Mouse (Mus musculus) erythroblast, adult 5-6 weeks (primary cell): ENCODE measurements around the gene Olfr691. TPM values are rescaled to one million over a fixed set of nuclear protein-coding genes. Genes with fewer than 3 reads are reported as not detected.
"Not testable (repeated sequence)": the region's sequence is repeated elsewhere in the genome, so short reads cannot be mapped to it uniquely, and the experiment has no call there.

Experiments used
- ATAC-seq: replicated peaks from 2 replicates; pipeline ENCODE4 v1.8.0; 2016; ENCODE audit warnings: moderate number of reproducible peaks, mild to moderate bottlenecking, moderate TSS enrichment, inconsistent platforms; ENCODE audit not compliant: poor library complexity, low FRiP score, severe bottlenecking
- total RNA-seq, 2 experiments: library from RNA; stranded (forward) in 1 of 2; stranded (reverse) in 1 of 2; fragments of 150-400 nt in 1 of 2; fragments of 200-764, 138-1000 nt in 1 of 2; gene quantifications; 2 replicates each; pipeline versions ENCODE4 v1.2.3 to v1.2.4; 2015 to 2017; ENCODE audit warnings: low replicate concordance in 2 of 2

Gene Olfr691
- total RNA-seq (2015; ENCODE audit: low replicate concordance) (not detected in 2 replicates), total RNA-seq (2017; ENCODE audit: low replicate concordance) (not detected in 2 replicates)

DNA sequence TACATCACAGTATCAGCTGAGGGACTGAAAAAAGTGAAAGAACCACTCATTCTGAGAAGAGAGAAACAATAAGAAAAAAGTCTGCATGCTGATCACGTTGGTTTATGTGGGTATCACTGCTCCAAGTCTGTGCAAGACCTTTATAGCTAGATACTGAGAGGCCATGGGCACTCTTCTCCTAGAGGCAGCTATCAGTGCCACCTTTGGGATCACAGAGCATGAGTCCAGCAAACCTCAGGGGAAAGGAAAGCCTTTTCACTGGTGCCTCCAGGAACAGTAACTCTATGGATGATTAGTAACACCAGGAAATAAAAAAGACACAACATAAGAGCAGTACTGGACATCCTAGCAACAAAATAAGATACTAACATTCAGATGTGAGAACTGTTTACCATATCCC, at the start of gene Olfr691:
TSS of gene Olfr691 (minus strand) at position 101 of the 400 bp plus-strand sequence.
- no peak for ATAC-seq

- no peak for ATAC-seq
Measured at GRCm38 (mm10) chr7:105390236-105390635, 48.2 kb upstream of the Olfr691 start.

GRCm38 (mm10) chr7:105387696-105388095, 45.6 kb upstream of the Olfr691 start:
- no peak for ATAC-seq

- no peak for ATAC-seq
Measured at GRCm38 (mm10) chr7:105380329-105380728, 38.3 kb upstream of the Olfr691 start.

DNA sequence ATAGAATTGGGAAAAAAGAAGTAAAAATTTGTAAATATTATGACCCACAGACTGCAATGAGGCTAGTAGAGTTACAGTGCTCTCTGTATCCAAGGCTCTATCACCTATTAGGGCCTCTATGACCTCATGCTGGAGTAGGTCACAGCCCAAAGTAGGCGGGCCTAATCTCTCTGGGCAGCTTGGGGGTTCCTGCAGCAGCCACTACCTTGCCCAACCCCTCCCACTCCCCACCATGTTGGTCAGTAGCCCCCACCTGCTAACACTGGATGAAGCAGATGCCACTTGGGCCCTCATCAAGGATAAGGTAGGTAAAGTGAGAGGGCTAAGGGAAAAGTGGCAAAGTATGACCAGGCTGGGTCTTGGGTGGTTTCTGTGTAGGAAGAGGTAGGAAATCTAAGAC, 32.8 kb upstream of the Olfr691 start, which contains the start of gene Gm5901:
TSS of gene Gm5901 (plus strand) at position 173 of the 400 bp plus-strand sequence.
- ATAC-seq = no peak

GRCm38 (mm10) chr7:105373976-105374375, 31.9 kb upstream of the Olfr691 start:
- no peak for ATAC-seq

DNA sequence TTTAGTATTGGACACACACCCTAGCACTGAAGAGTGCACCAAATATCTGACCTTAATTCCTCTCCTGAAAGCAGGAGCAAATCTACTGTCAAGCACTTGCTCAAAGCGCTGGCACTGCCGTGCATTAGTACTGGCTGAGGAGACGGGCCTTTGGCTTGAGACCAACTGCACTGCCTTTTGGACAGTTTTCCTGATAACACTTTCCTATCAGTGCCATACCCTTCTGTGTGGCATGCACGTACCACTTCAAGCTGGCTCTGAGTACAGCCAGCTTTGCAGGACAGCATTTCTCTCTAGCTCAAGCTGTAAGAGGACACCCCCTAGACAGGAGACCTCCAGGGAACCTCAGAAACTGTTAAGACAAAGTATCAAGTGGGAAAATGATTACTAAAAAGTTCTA, 31.4 kb upstream of the Olfr691 start:
- no peak for ATAC-seq

DNA sequence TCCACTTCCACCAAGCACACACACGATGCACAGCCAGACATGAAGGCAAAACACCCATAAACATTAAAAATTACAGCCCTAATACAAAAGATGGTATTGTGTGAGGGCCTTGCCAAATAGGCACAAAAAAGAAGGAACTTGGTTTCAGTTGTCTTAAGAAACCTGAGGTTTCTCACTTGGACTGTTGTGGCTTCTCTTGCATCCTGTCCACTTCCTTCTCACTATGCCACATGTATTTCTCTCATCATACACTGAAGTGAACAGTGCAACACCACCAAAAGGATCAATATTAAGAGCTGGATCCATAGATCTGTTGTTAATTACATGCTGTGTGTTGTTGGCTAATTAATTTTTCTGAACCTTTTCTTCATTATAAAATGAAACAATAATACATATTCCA, 30.8 kb upstream of the Olfr691 start:
- no peak for ATAC-seq

GRCm38 (mm10) chr7:105368521-105368920, 26.5 kb upstream of the Olfr691 start:
- ATAC-seq = no peak

GRCm38 (mm10) chr7:105367930-105368329, 25.9 kb upstream of the Olfr691 start, which contains the start of gene Olfr692:
Olfr692 (plus strand) TSS chr7:105368230.
- no peak for ATAC-seq

DNA sequence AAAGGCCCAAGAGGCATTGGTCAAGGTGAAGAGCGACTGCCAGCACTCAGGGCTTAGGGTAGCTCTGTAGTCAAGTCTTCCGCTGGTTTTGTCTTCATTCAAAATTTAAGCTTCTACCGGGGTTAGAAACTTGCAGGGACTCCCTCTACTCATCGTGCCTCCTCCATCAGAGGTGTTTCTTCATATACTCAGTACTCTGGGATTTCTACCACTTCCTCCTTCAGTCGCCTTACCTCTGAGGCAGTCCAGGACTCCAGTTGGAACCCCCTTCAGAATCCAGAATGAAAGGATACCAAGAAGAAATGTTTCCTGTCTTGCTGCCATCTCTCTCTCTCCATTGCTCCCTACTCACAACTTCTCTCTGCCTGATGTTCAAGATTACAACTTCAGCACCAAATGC, 25.2 kb upstream of the Olfr691 start:
- ATAC-seq = no peak

DNA sequence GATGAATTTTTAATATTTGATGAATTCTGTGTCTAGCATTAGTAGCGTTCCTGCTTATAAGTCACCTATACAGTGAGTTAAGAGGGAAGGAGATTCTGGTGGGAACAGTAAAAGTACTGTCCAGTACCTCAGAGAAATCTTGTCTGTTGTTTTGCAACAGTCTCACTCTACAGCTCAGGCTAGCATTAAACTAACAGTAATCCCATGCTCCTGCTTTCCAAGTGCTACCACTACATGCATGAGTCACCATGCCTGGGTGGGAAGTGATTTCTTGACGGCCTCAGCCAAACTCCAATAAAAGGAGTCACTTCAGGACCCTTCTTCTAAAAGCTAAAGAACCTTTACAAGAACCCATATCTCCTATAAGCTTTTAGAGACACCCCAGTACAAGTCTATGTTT, 19.6 kb upstream of the Olfr691 start:
- ATAC-seq = no peak

DNA sequence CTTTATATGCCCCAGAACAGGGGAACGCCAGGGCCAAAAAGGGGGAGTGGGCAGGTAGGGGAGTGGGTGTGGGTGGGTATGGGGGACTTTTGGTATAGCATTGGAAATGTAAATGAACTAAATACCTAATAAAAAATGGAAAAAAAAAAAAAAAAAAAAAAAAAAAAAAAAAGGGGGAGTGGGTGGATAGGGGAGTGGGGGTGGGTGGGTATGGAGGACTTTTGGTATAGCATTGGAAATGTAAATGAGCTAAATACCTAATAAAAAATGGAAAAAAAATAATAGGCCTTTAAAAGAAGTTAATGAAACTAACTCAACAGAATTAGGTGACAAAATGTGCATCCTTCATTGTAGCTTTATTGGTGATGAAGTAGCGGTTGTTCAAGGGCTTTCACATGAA, 14.4 kb upstream of the Olfr691 start:
- not testable (repeated sequence) for ATAC-seq

DNA sequence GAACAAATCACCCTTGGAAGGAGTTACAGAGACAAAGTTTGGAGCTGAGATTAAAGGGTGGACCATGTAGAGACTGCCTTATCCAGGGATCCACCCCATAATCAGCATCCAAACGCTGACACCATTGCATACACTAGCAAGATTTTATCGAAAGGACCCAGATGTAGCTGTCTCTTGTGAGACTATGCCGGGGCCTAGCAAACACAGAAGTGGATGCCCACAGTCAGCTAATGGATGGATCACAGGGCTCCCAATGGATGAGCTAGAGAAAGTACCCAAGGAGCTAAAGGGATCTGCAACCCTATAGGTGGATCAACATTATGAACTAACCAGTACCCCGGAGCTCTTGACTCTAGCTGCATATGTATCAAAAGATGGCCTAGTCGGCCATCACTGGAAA, 14.0 kb upstream of the Olfr691 start:
- ATAC-seq = not testable (repeated sequence)

GRCm38 (mm10) chr7:105342752-105343151, 682 bp upstream of the Olfr691 start:
- no peak for ATAC-seq

DNA sequence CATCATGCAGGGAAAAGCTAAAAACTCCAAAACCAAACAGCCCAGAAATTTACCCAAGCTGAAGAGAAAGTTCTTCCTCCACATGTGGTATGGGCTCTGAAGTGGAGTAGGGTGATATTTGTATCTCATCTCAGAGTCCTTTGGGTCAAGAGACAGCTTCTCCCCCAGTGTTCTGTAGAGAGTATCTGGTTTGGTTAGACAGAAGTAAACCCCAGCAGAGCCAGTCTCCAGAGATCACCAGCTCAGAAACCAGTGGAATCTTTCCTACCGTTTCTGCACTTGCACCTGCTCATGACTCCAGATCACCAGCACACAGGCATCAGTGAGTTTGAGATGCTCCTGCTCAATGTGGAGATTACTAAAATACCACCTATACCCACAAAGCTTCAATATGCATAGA, 8.1 kb downstream of the Olfr691 start, which contains the start of gene Olfr690:
TSS of gene Olfr690 (minus strand) at position 101 of the 400 bp plus-strand sequence.
- no peak for ATAC-seq

- ATAC-seq = no peak
Measured at GRCm38 (mm10) chr7:105325302-105325701, 16.8 kb downstream of the Olfr691 start.

GRCm38 (mm10) chr7:105310865-105311264, 31.2 kb downstream of the Olfr691 start, which contains the start of gene Olfr689:
Olfr689 (plus strand) TSS chr7:105311165.
- ATAC-seq = no peak

- ATAC-seq = no peak
Measured at GRCm38 (mm10) chr7:105290051-105290450, 52.0 kb downstream of the Olfr691 start.

DNA sequence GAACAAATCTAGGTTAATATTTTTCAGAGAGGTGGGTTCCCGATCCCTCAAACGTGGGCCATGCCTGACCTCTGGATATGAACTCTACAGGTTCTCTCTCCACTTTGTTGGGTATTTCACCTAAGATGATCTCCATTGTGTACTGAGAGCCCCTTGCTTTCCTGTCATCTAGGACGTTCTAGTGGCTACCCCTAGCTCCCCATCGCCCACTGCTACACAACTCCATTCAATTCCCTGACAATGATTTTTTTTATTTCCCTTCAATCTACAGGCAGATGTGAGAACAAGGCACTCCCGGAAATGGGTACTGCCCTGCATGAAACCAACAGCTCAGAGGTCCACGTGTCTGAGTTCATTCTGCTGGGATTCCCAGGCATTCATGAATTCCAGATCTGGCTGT, 54.3 kb downstream of the Olfr691 start, which contains the start of gene Olfr688:
TSS of gene Olfr688 (plus strand) at position 301 of the 400 bp plus-strand sequence.
- no peak for ATAC-seq
